Mouse (Mus musculus) left cerebral cortex, adult 11 months (tissue): ENCODE measurements around the gene Gstcd.

Source experiments
- DNase-seq: peaks from one replicate; pipeline ENCODE4 v3.0.0; 2022; ENCODE audit warnings: low spot score

The Gstcd gene

GRCm38 (mm10) chr3:133026977-133027376, 64.9 kb downstream of the Gstcd start:
- DNase-seq: no peak

GRCm38 (mm10) chr3:133007250-133007649, 84.6 kb downstream of the Gstcd start:
- DNase-seq: no peak

GRCm38 (mm10) chr3:132996299-132996698, 95.5 kb downstream of the Gstcd start:
- no peak for DNase-seq

- no peak for DNase-seq
These were observed 95.9 kb downstream of the Gstcd start for GRCm38 (mm10) chr3:132995904-132996267.

GRCm38 (mm10) chr3:132995172-132995903, 96.5 kb downstream of the Gstcd start:
- DNase-seq: no peak

DNA sequence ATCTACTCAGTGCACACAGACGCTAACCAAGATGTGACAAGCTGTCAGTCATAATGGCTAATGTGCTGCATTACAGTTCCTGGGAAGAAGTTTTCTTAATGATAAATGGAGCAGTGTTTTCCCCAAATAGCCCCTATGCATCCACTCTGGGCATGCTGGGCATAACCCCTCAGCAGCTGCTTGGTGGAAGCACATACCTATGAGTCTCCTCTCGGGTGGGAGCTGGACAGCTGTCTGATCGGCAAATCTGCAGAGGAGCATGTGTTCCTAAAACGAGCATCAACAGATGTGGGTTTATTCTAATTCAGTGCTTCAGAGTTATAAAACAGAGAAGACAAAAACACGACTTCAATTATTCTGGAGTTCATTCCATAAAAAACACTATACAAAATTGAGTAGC, 105.6 kb downstream of the Gstcd start:
- no peak for DNase-seq

DNA sequence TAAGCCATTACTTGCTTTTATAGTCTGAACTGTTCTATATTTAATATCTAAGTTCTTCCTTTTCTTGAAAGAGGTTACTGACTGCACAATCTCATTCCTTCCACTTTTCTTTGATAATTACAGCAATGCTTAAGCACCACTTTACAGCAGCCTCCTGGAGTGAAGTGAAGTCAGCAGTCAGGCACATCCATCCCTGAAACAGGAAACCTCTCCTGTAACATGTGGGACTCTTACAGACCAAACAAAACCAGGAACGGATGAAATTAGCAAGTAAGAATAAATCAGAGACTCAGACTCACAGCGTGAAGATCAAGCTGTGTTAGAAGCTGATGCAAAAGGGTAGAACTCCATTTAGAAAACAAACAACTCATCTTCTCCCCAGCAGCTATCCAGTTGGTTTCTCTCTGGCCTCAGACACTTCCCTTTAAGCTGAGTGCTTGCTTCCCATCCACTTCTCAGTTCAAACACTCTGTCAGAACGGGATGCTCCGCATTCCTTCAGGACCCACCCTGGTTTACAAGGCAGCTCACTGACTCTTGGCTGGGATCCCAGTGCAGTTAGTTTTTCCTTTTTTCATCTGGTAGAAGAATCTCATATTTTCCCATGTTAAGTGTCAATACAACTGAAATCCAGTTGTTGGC, 107.9 kb downstream of the Gstcd start:
- no peak for DNase-seq

DNA sequence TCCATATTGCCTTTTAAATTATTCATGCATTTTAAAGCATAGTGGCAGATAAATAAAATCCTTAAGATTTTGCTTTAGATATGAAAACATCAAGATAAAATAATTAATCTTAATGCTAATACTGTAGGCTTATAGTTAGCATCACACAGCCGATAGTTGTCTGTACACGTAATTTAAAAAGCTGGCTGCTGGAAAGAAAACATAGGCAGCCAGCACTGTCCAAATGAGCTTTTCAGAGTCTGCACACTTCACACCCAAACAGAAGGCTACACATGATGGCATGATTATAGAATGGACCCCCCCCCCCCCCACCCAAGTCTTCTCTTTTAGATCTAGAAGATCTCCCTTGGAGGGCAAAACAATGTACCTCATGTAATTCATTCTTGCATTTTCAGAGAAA, 109.9 kb downstream of the Gstcd start:
- DNase-seq: no peak

DNA sequence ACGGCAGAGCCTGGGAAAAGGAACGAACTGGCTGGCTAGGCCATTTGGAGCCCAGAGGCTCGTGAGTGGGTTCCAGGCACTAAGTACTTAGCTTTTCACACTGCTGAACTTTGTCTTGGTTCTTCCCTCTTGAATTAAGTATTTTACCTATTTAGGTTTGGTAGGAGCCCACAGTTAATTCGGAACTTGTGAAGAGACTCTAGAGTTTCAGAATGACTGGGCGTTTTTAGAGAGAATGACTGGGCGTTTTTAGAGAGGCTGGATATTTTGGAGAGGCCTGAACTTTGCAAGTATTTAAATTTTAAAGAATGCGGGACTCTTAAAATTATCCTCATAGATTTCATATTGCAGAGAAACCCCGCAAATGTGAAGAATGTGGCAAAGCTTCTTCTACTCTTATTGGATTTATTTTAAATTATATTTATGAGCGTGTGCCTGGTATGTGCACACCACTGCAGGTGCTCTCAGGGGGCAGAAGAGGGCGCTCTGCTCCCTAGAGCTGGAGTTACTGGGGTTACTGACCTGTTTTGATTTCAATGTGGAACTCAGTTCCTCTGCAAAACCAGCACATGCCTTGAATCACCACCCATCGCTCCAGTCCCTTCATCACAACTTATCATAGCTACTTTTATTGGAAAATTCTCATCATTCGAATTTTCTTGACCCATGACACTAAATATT, 111.9 kb downstream of the Gstcd start:
- no peak for DNase-seq

GRCm38 (mm10) chr3:132966255-132966654, 125.6 kb downstream of the Gstcd start:
- DNase-seq: no peak

DNA sequence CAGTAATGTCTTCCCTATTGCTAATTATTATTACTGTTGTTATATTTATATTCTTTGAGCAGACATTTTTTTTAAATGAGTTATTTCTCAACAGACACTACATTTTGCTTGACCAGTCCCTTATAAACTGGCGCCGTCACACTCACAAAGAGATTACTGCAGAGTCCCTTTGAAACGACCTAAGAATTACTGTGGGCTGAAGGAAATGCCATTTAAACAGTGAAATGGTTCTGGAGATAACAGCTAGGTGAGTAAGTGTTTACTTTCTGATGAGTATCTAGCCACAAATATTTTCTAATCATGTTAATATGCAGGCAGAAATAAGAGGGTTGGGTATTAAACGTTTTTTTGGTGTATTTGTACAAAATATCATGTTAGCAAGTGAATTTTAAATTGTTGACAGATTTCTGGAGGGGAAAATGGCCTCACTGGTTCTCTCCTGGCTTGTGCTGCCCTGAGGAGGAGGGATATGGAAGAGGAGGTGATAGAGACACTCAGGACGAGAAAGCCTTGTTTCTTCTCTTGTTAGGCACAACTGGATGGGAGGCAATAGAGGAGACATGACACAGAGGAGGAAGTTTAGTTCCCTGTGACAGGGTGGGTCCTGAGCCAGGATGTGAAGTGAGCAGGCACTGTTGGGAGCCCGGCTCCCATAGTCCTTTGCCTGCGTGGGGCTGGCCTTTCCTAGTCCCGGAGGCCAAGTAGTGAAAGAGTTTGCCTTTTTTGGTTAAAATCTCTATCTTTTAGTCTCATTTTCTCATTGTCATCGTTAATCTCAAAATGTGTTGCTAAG, 126.9 kb downstream of the Gstcd start:
- DNase-seq: no peak

GRCm38 (mm10) chr3:132962631-132963361, 129.0 kb downstream of the Gstcd start:
- DNase-seq: no peak

DNA sequence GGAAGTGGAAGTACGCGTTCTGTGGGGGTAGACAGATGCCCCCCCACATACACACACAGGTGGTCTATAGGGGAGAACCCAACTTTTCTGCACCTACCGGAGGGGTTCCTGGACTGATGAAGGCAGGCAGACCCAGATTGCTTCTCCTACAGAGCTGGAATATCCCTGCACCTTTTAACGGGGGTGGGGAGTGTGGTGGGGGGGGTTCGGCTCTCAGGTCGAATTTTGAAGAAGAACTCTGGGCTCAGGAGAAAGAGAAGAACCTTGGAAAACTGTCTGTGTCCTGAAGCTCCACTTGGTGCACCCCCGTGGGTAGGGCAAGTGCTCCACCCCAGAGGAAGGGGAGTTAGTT, 141.3 kb downstream of the Gstcd start:
- DNase-seq: no peak

GRCm38 (mm10) chr3:132949791-132950528, 141.9 kb downstream of the Gstcd start, which contains the start of gene Npnt:
Gene Npnt, minus strand, starts transcription at chr3:132950291.
- no peak for DNase-seq

DNA sequence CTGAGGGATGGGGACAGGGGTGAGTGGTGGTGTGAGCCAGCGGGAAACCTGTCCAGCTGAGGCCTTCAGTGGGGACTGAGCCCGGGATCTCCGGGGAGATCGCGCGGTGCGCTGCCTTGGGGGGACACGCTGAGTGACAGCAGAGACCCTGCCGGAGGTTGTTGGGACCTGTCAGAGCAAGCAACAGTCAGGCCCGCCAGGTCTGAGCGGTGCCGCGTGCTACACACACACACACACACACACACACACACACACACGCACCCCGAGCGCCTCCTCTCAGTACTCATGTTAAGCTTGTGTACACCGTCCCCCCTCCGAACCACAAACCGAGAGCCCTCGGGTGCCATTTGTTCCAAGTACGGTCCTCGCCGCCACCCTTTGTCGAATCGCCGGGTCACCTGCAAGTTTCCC, 142.4 kb downstream of the Gstcd start:
- no peak for DNase-seq

- DNase-seq: no peak
These were observed 143.5 kb downstream of the Gstcd start for GRCm38 (mm10) chr3:132948298-132948795.

DNA sequence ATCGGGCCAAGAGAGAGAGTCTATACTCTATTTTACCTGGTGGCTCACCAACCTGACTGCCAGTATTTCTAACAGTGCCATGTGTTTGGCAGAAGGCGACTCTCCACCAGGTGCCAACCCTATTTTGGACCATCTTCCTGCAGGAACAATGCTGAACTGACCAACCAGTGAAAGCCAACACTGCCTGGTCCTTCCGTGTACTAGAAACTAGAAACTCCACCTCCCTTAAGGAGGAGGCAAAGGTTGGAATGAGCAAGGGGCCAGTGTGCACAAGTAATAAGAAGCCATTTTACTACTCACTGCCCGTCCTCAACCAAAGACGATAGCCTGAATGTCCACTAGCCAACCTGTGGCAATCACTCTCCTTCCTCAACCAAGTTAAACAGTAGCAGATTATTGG, 145.7 kb downstream of the Gstcd start:
- DNase-seq: no peak

- no peak for DNase-seq
These were observed 146.2 kb downstream of the Gstcd start for GRCm38 (mm10) chr3:132945669-132946068.

- no peak for DNase-seq
These were observed 147.2 kb downstream of the Gstcd start for GRCm38 (mm10) chr3:132944609-132945008.

- DNase-seq: no peak
These were observed 147.6 kb downstream of the Gstcd start for GRCm38 (mm10) chr3:132944193-132944592.

GRCm38 (mm10) chr3:132942778-132943177, 149.1 kb downstream of the Gstcd start:
- DNase-seq: no peak
